Mouse (Mus musculus) urinary bladder, adult 18-20 months (tissue): ENCODE measurements around the gene Sez6l2.
"Not testable (repeated sequence)": the region's sequence is repeated elsewhere in the genome, so short reads cannot be mapped to it uniquely, and the experiment has no call there.

ENCODE experiments used
- DNase-seq, 2 experiments: peaks; one replicate each; pipeline ENCODE4 v3.0.0; 2022; ENCODE audit warnings: low spot score in 2 of 2, mixed read lengths in 2 of 2

Gene Sez6l2

GRCm38 (mm10) chr7:126949793-126950646, at the start of gene Sez6l2:
Gene Sez6l2 (plus strand): TSS chr7:126950563.
- peak; percentile 60 to 88 for DNase-seq

- DNase-seq = no peak
Observed at GRCm38 (mm10) chr7:126905590-126905989, 44.8 kb upstream of the Sez6l2 start.

- DNase-seq = no peak
Observed at GRCm38 (mm10) chr7:126914844-126915243, 35.5 kb upstream of the Sez6l2 start.

GRCm38 (mm10) chr7:126918356-126918755, 32.0 kb upstream of the Sez6l2 start:
- DNase-seq = not testable (repeated sequence)

GRCm38 (mm10) chr7:126919973-126920372, 30.4 kb upstream of the Sez6l2 start:
- DNase-seq = no peak

GRCm38 (mm10) chr7:126921563-126921962, 28.8 kb upstream of the Sez6l2 start:
- no peak for DNase-seq

GRCm38 (mm10) chr7:126922624-126923060, 27.7 kb upstream of the Sez6l2 start, which contains the start of gene Tmem219:
Gene Tmem219 (minus strand): TSS chr7:126922917.
- no peak for DNase-seq

- DNase-seq = no peak
Observed at GRCm38 (mm10) chr7:126923999-126924398, 26.4 kb upstream of the Sez6l2 start.

GRCm38 (mm10) chr7:126926299-126926698, 24.1 kb upstream of the Sez6l2 start:
- DNase-seq = no peak

GRCm38 (mm10) chr7:126928384-126929037, 21.9 kb upstream of the Sez6l2 start, which contains the start of gene Kctd13:
Gene Kctd13 (plus strand): TSS chr7:126928879.
- peak; percentile 90 for DNase-seq

GRCm38 (mm10) chr7:126929046-126929445, 21.3 kb upstream of the Sez6l2 start:
- no peak for DNase-seq

GRCm38 (mm10) chr7:126932652-126933051, 17.7 kb upstream of the Sez6l2 start:
- no peak for DNase-seq

GRCm38 (mm10) chr7:126941171-126941570, 9.2 kb upstream of the Sez6l2 start:
- DNase-seq = no peak

- DNase-seq = no peak
Observed at GRCm38 (mm10) chr7:126941801-126942200, 8.6 kb upstream of the Sez6l2 start.

GRCm38 (mm10) chr7:126946530-126946929, 3.8 kb upstream of the Sez6l2 start:
- DNase-seq = no peak

GRCm38 (mm10) chr7:126948626-126949025, 1.7 kb upstream of the Sez6l2 start:
- no peak for DNase-seq

GRCm38 (mm10) chr7:126949403-126949792, 965 bp upstream of the Sez6l2 start, which contains the start of gene Asphd1:
Gene Asphd1 (minus strand): TSS chr7:126949582.
- no peak for DNase-seq

GRCm38 (mm10) chr7:126950647-126951615, 568 bp downstream of the Sez6l2 start:
- no peak for DNase-seq

GRCm38 (mm10) chr7:126951741-126952140, 1.4 kb downstream of the Sez6l2 start:
- no peak for DNase-seq

- DNase-seq = no peak
Observed at GRCm38 (mm10) chr7:126952646-126953045, 2.3 kb downstream of the Sez6l2 start.

- no peak for DNase-seq
Observed at GRCm38 (mm10) chr7:126955125-126955524, 4.8 kb downstream of the Sez6l2 start.
